Mouse (Mus musculus) spleen, adult 2 months (tissue): Measurements from ENCODE around the gene Taf15.

Experiments
- CTCF ChIP-seq: fragments of 200-500 bp; IDR thresholded peaks from 2 replicates; pipeline ENCODE4 v1.5.1; 2011; ENCODE audit warnings: mild to moderate bottlenecking, inconsistent platforms; ENCODE audit not compliant: insufficient read depth, insufficient read length, insufficient replicate concordance; ENCODE audit errors: extremely low read depth
- POLR2A ChIP-seq: fragments of 200-500 bp; IDR thresholded peaks from 2 replicates; pipeline ENCODE4 v1.6.1; 2011; ENCODE audit warnings: low read depth, low read length, inconsistent platforms

DNA sequence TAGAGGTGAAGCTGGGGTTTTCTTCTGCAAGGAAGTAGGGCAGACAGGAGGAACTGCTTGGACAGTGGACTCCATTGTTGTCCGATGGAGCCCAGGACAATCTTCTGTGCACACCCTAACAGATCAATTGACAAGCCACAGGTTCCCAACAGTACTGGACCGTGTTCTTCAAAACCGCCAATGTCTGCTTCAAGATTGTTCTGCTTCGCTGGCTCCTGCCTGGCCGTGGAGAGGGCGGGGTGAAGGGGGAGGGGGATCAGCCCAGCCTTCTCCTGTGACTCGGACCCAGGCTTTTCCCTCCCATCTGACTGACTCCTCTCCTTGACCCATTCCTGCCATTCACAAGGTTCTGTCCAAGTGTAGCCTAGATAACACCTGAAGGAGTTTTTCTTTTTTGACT, 15.6 kb upstream of the Taf15 start:
- no peak for TF ChIP-seq POLR2A
- no peak for TF ChIP-seq CTCF
